Mouse (Mus musculus): ENCODE data around the gene Tsen54. TPM values are rescaled to one million over a fixed set of nuclear protein-coding genes. Genes with fewer than 3 reads are reported as not detected.
A peak's percentile ranks its signal among the peaks of the same experiment; 100 is the strongest.

Tsen54 gene
- total and polyA plus RNA-seq, 2 experiments from 2014 or later = 18.0 to 22.5 TPM

- no peaks in the 10 kb centered on the region for H3K27me3 ChIP-seq (ENCODE audit: insufficient read depth, low read length)
- no peak overlapping the region for H3K4me3 ChIP-seq (ENCODE audit: low read length)
- no peak overlapping the region for H3K4me2 ChIP-seq (ENCODE audit: low read depth, low read length)
- ATAC-seq (no peak), DNase-seq (ENCODE audit: low spot score) (no peak)
- no peak overlapping the region for H3K27ac ChIP-seq
- H3K36me3 ChIP-seq (ENCODE audit: insufficient read depth, low read length) = peaks cover 70% of the 10 kb centered on the region
- no peak for TF ChIP-seq CTCF (IDR thresholded peaks at IDR 0.05; ENCODE audit: low read depth)
- H3K9ac ChIP-seq (replicated peaks; ENCODE audit: low read length) = no peak overlapping the region
- WGBS = 89% methylated on average over 9 of the region's 9 CpGs
- H3K9me3 ChIP-seq (ENCODE audit: low read length) = no peaks in the 10 kb centered on the region
- no peaks in the 10 kb centered on the region for H3K4me1 ChIP-seq (ENCODE audit: insufficient read depth, low read length)
These were observed 16.9 kb upstream of the Tsen54 start for GRCm38 (mm10) chr11:115797665-115798064.

DNA sequence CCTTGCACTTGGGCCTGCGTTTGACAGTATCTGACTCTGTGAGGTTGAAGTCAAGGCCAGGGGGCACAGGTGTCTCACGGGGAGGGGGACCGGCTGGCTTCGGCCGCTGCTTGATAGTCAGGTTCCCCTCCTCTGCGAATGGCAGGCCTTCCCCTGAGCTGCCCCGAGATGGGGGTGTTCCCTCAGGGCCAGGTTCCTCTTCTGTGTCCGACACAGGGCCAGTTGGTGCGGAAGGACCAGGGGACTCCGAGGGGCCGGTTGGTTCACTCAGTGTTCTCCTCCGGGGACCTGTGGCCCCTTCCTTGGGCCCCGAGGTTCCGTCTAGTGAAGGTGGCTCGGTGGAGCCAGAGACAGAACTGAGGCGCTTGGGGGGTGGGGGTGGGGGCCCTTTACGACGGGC, 13.5 kb upstream of the Tsen54 start:
- Histone ChIP-seq H3K36me3 (ENCODE audit: insufficient read depth, low read length) (peaks cover 47% of the 10 kb centered on the region; the same call in 1 of the 2 replicates), H3K4me2 (ENCODE audit: low read depth, low read length) (no peak overlapping the region), H3K4me3 (ENCODE audit: low read length) (no peak overlapping the region), H3K27ac (no peak overlapping the region), H3K9ac (replicated peaks; ENCODE audit: low read length) (no peak overlapping the region), H3K9me3 (ENCODE audit: low read length) (no peaks in the 10 kb centered on the region), H3K27me3 (ENCODE audit: insufficient read depth, low read length) (no peaks in the 10 kb centered on the region), H3K4me1 (ENCODE audit: insufficient read depth, low read length) (no peaks in the 10 kb centered on the region)
- ATAC-seq = no peak
- no peak for DNase-seq (ENCODE audit: low spot score)
- 92% methylated on average over 18 of the region's 18 CpGs for WGBS
- TF ChIP-seq CTCF (IDR thresholded peaks at IDR 0.05; ENCODE audit: low read depth) = no peak

DNA sequence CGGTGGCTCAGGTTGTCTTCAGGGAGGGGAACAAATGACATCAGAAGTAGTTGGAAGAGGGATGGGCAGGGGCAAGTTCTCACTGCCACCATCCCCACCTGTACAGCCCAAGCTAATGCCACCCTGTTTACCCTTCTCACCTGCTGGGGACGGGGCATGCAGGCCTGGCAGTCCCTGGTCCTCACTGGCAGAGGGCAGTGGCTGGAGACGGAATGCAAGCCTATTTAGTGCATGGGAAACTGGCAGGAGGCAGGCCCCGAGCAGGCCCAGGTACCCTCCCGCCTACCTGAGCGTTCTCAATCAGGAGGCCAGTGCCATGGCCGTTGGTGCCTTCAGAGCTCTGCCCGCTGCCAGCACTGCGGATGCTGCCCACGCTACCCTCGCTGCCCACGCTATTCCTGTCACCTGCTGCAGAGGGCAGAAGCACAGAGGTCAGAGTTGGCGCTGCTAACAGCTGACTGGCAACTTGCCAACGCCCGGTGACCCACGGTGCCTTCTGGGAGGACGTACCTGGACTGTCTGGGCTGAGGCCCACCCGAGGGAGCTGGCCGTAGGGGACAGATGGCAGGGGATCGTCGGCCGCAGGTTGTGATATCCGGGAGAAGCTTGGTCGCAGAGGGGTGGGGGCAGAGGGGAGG, 11.3 kb upstream of the Tsen54 start:
- no peak for TF ChIP-seq CTCF (IDR thresholded peaks at IDR 0.05; ENCODE audit: low read depth)
- WGBS = 85% methylated on average over 24 of the region's 24 CpGs
- no peak overlapping the region for H3K4me3 ChIP-seq (ENCODE audit: low read length)
- DNase-seq (ENCODE audit: low spot score) (no peak), ATAC-seq (no peak)
- H3K27ac ChIP-seq = no peak overlapping the region
- no peaks in the 10 kb centered on the region for H3K9me3 ChIP-seq (ENCODE audit: low read length)
- H3K4me2 ChIP-seq (ENCODE audit: low read depth, low read length) = no peak overlapping the region
- peaks cover 32% of the 10 kb centered on the region; the same call in 1 of the 2 replicates for H3K36me3 ChIP-seq (ENCODE audit: insufficient read depth, low read length)
- H3K9ac ChIP-seq (replicated peaks; ENCODE audit: low read length) = no peak overlapping the region
- no peaks in the 10 kb centered on the region for H3K4me1 ChIP-seq (ENCODE audit: insufficient read depth, low read length)
- H3K27me3 ChIP-seq (ENCODE audit: insufficient read depth, low read length) = no peaks in the 10 kb centered on the region

DNA sequence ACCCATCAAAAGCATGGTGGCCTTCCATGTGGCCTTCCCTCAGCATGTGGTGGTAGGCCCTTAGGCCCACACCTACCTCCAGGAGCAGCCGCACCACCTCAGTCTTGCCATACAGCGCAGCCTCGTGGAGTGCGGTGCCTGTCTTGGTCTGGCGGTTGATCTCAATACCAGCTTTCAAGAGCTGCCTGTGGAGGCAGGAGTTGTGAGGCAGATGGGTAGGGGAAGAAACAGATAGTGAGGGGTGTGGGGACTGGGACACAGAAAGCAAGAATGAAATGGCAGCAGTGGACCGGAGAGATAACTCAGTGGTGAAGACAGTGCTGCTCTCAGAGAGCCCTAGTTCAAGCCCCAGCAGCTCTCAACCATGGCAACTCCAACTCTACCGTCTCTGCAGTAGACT, 9.5 kb upstream of the Tsen54 start:
- no peak overlapping the region for H3K9ac ChIP-seq (replicated peaks; ENCODE audit: low read length)
- ATAC-seq (no peak), DNase-seq (ENCODE audit: low spot score) (no peak)

GRCm38 (mm10) chr11:115806154-115806553, 8.4 kb upstream of the Tsen54 start:
- Histone ChIP-seq H3K9me3 (ENCODE audit: low read length) (no peaks in the 10 kb centered on the region), H3K4me2 (ENCODE audit: low read depth, low read length) (peak overlapping the region; percentile 21; the same call in 1 of the 2 replicates), H3K9ac (replicated peaks; ENCODE audit: low read length) (no peak overlapping the region), H3K27ac (peak overlapping the region; percentile 77; the same call in 1 of the 2 replicates), H3K27me3 (ENCODE audit: insufficient read depth, low read length) (no peaks in the 10 kb centered on the region), H3K4me1 (ENCODE audit: insufficient read depth, low read length) (peaks cover 12% of the 10 kb centered on the region), H3K4me3 (ENCODE audit: low read length) (no peak overlapping the region), H3K36me3 (ENCODE audit: insufficient read depth, low read length) (peaks cover 15% of the 10 kb centered on the region; the same call in 1 of the 2 replicates)
- ATAC-seq (no peak), DNase-seq (ENCODE audit: low spot score) (no peak)
- WGBS = 91% methylated on average over 10 of the region's 10 CpGs
- TF ChIP-seq CTCF (IDR thresholded peaks at IDR 0.05; ENCODE audit: low read depth) = no peak

More for the DNA sequence above, 9.5 kb upstream of the Tsen54 start:
- Histone ChIP-seq H3K27ac (no peak overlapping the region), H3K4me1 (ENCODE audit: insufficient read depth, low read length) (peaks cover 12% of the 10 kb centered on the region), H3K4me2 (ENCODE audit: low read depth, low read length) (no peak overlapping the region), H3K36me3 (ENCODE audit: insufficient read depth, low read length) (peaks cover 16% of the 10 kb centered on the region; the same call in 1 of the 2 replicates), H3K9me3 (ENCODE audit: low read length) (no peaks in the 10 kb centered on the region), H3K4me3 (ENCODE audit: low read length) (no peak overlapping the region), H3K27me3 (ENCODE audit: insufficient read depth, low read length) (no peaks in the 10 kb centered on the region)
- 92% methylated on average over 7 of the region's 7 CpGs for WGBS
- TF ChIP-seq CTCF (IDR thresholded peaks at IDR 0.05; ENCODE audit: low read depth) = no peak

DNA sequence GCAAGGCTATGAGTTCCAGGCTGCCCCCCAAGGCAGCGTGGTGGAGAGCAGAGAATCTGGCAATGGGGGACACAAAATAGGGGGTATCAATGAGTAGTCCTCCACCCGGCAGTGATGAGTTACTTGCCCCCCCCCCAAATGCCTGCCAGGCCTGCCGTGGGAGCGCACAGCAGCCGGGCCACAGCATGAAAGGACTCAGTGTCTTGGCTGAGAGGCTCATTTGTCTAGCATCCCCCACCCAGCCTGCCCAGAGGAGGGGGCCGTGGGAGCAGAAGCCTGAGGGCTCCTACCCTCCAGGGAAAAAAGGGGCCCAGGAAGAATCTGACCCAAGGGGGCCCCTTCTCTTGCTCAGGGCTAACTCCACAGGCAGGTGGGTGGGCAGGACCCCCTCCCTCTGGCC, 7.2 kb upstream of the Tsen54 start:
- H3K4me2 ChIP-seq (ENCODE audit: low read depth, low read length) = peak overlapping the region; percentile 13; the same call in 1 of the 2 replicates
- no peak for TF ChIP-seq CTCF (IDR thresholded peaks at IDR 0.05; ENCODE audit: low read depth)
- H3K4me1 ChIP-seq (ENCODE audit: insufficient read depth, low read length) = peaks cover 12% of the 10 kb centered on the region
- H3K4me3 ChIP-seq (ENCODE audit: low read length) = no peak overlapping the region
- H3K9me3 ChIP-seq (ENCODE audit: low read length) = no peaks in the 10 kb centered on the region
- DNase-seq (ENCODE audit: low spot score) (peak; percentile 67), ATAC-seq (peak; percentile 65; the same call in 1 of the 2 replicates)
- H3K9ac ChIP-seq (replicated peaks; ENCODE audit: low read length) = no peak overlapping the region
- peaks cover 8% of the 10 kb centered on the region; the same call in 1 of the 2 replicates for H3K36me3 ChIP-seq (ENCODE audit: insufficient read depth, low read length)
- 25% methylated on average over 6 of the region's 6 CpGs for WGBS
- no peaks in the 10 kb centered on the region for H3K27me3 ChIP-seq (ENCODE audit: insufficient read depth, low read length)
- peak overlapping the region; percentile 77 for H3K27ac ChIP-seq

- H3K4me2 ChIP-seq (ENCODE audit: low read depth, low read length) = peak overlapping the region; percentile 13; the same call in 1 of the 2 replicates
- no peak overlapping the region for H3K9ac ChIP-seq (replicated peaks; ENCODE audit: low read length)
- peaks cover 12% of the 10 kb centered on the region for H3K4me1 ChIP-seq (ENCODE audit: insufficient read depth, low read length)
- TF ChIP-seq CTCF (IDR thresholded peaks at IDR 0.05; ENCODE audit: low read depth) = no peak
- 44% methylated on average over 11 of the region's 11 CpGs for WGBS
- ATAC-seq (no peak), DNase-seq (ENCODE audit: low spot score) (no peak)
- no peak overlapping the region for H3K4me3 ChIP-seq (ENCODE audit: low read length)
- H3K9me3 ChIP-seq (ENCODE audit: low read length) = no peaks in the 10 kb centered on the region
- no peaks in the 10 kb centered on the region for H3K27me3 ChIP-seq (ENCODE audit: insufficient read depth, low read length)
- peak overlapping the region; percentile 77 for H3K27ac ChIP-seq
- peaks cover 8% of the 10 kb centered on the region; the same call in 1 of the 2 replicates for H3K36me3 ChIP-seq (ENCODE audit: insufficient read depth, low read length)
These were observed 6.6 kb upstream of the Tsen54 start for GRCm38 (mm10) chr11:115807971-115808370.

Measured in hindbrain, postnatal 0 days (tissue).